Mouse (Mus musculus) ES-Bruce4 (cell line): ENCODE measurements around the gene Gngt1. TPM values are rescaled to one million over a fixed set of nuclear protein-coding genes. Genes with fewer than 3 reads are reported as not detected.

Experiments
- H3K27ac ChIP-seq: 2 replicates; pipeline ENCODE4 v1.5.1; 2012; ENCODE audit warnings: low read length, inconsistent platforms; ENCODE audit not compliant: insufficient read depth
- H3K27me3 ChIP-seq: 2 replicates; pipeline ENCODE4 v1.6.1; 2012; ENCODE audit warnings: mild to moderate bottlenecking, low read length, inconsistent platforms; ENCODE audit not compliant: control insufficient read depth, poor library complexity, insufficient read depth, severe bottlenecking
- H3K36me3 ChIP-seq: 2 replicates; pipeline ENCODE4 v1.6.1; 2012; ENCODE audit warnings: inconsistent platforms, mild to moderate bottlenecking, low read length, moderate library complexity; ENCODE audit not compliant: control insufficient read depth, poor library complexity, insufficient read depth, severe bottlenecking
- H3K4me1 ChIP-seq: one replicate; pipeline ENCODE4 v1.8.1; 2011; ENCODE audit warnings: low read length; ENCODE audit not compliant: control insufficient read depth, insufficient read depth
- H3K4me3 ChIP-seq: 2 replicates; pipeline ENCODE4 v1.5.1; 2011; ENCODE audit warnings: low read depth, mild to moderate bottlenecking, low read length
- H3K9ac ChIP-seq: 2 replicates; pipeline ENCODE4 v1.6.1; 2012; ENCODE audit warnings: low read depth, mild to moderate bottlenecking, inconsistent platforms; ENCODE audit not compliant: poor library complexity, severe bottlenecking
- H3K9me3 ChIP-seq: replicated peaks from 2 replicates; pipeline ENCODE4 v1.6.1; 2012; ENCODE audit warnings: mild to moderate bottlenecking, low read length, inconsistent platforms; ENCODE audit not compliant: control insufficient read depth, poor library complexity, insufficient read depth, severe bottlenecking
- CTCF ChIP-seq: IDR thresholded peaks from one replicate; pipeline ENCODE4 v1.8.1; 2011; ENCODE audit warnings: low read depth, low read length
- EP300 ChIP-seq: IDR thresholded peaks from 2 replicates; pipeline ENCODE4 v1.6.1; 2011; ENCODE audit warnings: low read depth, low read length; ENCODE audit not compliant: insufficient read depth
- POLR2A ChIP-seq: IDR thresholded peaks from one replicate; pipeline ENCODE4 v1.8.1; 2011; ENCODE audit warnings: low read length; ENCODE audit not compliant: insufficient read depth
- polyA plus RNA-seq: library from polyadenylated mRNA; stranded (reverse); fragments of >200 nt; gene quantifications from 2 replicates; pipeline ENCODE4 v1.2.4, GENCODE M21; 2011; ENCODE audit warnings: low read depth; ENCODE audit not compliant: missing spikeins, insufficient read depth, insufficient read length

Gene Gngt1
- 0.57 and 0.76 TPM in 2 replicates for polyA plus RNA-seq

GRCm38 (mm10) chr6:3993492-3993891 lies at the start of gene Gngt1:
Gene Gngt1, plus strand, starts transcription at chr6:3993792.
- Histone ChIP-seq H3K9ac (no peak within 1 kb of the TSS), H3K27ac (no peak within 1 kb of the TSS), H3K36me3 (no peaks in the 10 kb centered on the region), H3K27me3 (no peaks in the 10 kb centered on the region), H3K4me3 (no peak within 1 kb of the TSS), H3K4me1 (no peaks in the 10 kb centered on the region), H3K9me3 (no peaks in the 10 kb centered on the region)
- TF ChIP-seq CTCF, result no peak
- TF ChIP-seq POLR2A, result no peak
- TF ChIP-seq EP300, result no peak

GRCm38 (mm10) chr6:3954969-3955368 lies 38.6 kb upstream of the Gngt1 start:
- TF ChIP-seq CTCF (no peak), EP300 (no peak), POLR2A (no peak)
- Histone ChIP-seq H3K27me3 (no peaks in the 10 kb centered on the region), H3K4me1 (no peaks in the 10 kb centered on the region)

DNA sequence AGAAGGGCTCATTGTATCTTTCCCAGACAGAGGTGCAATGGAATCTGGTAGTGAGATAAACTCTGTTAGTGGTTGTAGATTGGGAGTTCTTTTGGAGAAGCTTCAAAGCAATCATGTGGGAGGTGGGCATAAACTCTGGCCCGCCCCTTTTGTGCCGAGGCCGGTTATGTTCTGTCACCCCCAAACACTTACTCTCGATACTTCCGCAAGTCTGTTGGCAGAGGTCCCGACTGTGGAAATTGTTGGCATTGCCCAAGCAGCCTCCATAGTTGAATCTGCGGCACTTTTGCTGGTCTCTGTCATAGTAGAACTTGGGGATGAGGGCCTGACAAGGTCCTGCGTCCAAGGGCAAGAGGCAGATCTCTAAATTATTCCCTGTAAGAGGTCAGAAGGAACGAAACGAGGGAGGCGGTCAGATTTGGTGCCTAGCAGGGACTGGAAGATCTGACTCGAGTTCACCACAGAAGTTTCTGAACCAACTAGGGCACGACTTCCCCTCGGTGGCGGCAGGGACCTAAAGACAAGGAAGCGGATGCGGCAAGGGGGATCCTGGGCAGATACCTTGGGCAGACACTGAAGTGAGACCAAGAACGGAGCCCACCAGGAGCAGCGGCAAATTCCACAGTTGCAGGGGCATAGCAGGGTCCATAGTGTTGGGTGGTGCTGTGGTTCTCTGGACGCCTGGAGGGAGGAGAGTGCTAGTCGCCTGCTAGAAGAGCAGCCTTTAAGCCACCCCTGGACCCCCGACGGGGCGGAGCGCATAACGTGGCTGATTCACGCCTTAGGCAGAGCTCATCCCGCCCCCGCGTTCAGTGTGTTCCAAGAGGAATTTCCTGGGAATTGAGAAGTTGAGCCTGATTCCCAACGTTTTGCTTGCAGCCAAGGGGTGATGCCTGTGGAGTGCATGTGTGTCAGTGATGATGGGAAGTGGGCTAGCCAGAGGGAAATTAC lies 25.6 kb upstream of the Gngt1 start:
- Histone ChIP-seq H3K4me3 (peak overlapping the region; percentile 14), H3K9ac (no peak overlapping the region)
- no peak for TF ChIP-seq EP300
- no peak for TF ChIP-seq POLR2A
- no peak for TF ChIP-seq CTCF

More at GRCm38 (mm10) chr6:3954969-3955368, 38.6 kb upstream of the Gngt1 start:
- no peaks in the 10 kb centered on the region for H3K9me3 ChIP-seq
- H3K36me3 ChIP-seq, result no peaks in the 10 kb centered on the region
- H3K4me3 ChIP-seq, result no peak overlapping the region
- no peak overlapping the region for H3K27ac ChIP-seq
- no peak overlapping the region for H3K9ac ChIP-seq

GRCm38 (mm10) chr6:3973679-3974078 lies 19.9 kb upstream of the Gngt1 start:
- H3K9me3 ChIP-seq, result no peaks in the 10 kb centered on the region
- no peak overlapping the region for H3K27ac ChIP-seq
- H3K9ac ChIP-seq, result no peak overlapping the region
- H3K36me3 ChIP-seq, result no peaks in the 10 kb centered on the region
- no peaks in the 10 kb centered on the region for H3K27me3 ChIP-seq
- H3K4me1 ChIP-seq, result no peaks in the 10 kb centered on the region
- TF ChIP-seq EP300 (no peak), POLR2A (no peak), CTCF (no peak)
- no peak overlapping the region for H3K4me3 ChIP-seq

More for the DNA sequence above, 25.6 kb upstream of the Gngt1 start:
- no peaks in the 10 kb centered on the region for H3K27me3 ChIP-seq
- H3K9me3 ChIP-seq, result no peaks in the 10 kb centered on the region
- no peaks in the 10 kb centered on the region for H3K4me1 ChIP-seq
- H3K36me3 ChIP-seq, result no peaks in the 10 kb centered on the region
- no peak overlapping the region for H3K27ac ChIP-seq

DNA sequence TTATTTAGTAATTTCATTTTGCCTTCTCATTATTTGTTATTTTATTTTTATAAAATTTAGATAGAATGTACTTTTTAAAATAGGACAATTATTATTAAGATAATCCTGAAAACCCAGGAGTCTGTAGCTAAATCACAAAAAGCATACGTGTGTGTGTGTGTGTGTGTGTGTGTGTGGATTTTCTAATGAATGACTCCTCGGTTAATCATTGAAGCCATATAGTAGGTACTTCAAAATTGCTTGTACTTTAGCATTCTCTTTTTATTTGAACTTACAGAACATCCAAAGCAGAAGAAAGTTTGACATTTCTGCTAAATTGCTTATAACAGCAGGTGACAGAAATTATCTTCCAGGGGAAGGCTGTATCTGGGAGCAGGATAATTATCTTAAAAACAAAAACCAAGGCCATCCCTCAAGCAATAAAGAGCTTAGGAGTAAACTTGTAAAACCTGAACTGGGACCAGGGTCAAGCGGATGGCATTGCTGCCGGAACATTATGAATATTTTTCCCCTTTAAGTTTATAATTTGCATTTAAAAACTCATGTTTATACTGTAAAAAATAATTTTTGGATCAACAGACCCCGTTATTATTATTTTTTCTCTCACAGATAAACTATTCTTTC lies 10.8 kb upstream of the Gngt1 start:
- no peaks in the 10 kb centered on the region for H3K36me3 ChIP-seq
- TF ChIP-seq CTCF (no peak), EP300 (no peak), POLR2A (no peak)
- H3K4me1 ChIP-seq, result no peaks in the 10 kb centered on the region
- H3K9me3 ChIP-seq, result no peaks in the 10 kb centered on the region
- no peaks in the 10 kb centered on the region for H3K27me3 ChIP-seq
- H3K4me3 ChIP-seq, result no peak overlapping the region
- no peak overlapping the region for H3K27ac ChIP-seq
- no peak overlapping the region for H3K9ac ChIP-seq

DNA sequence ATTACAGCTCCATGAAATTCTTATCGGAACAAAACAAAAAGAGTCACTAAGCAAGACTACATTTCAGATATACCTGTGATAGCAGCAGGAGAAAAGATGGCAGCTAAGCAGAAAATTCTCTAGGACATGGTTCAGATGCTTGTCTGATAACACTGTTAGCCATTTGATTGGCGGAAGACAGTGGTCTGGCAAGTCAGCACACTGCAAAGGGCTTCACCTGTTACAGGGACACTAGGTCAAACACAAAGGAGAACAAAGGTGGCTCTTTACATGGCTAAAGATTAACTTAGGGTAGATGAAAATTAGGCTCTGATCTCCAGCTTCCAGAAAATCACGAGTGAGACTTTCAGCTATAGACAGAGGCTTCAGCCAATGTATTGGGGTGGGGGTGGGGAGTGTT lies 4.8 kb upstream of the Gngt1 start, which contains the start of gene Tfpi2:
Gene Tfpi2 (minus strand): TSS at position 170 of the 400 bp plus-strand sequence.
- no peaks in the 10 kb centered on the region for H3K36me3 ChIP-seq
- no peak within 1 kb of the TSS for H3K4me3 ChIP-seq
- no peaks in the 10 kb centered on the region for H3K27me3 ChIP-seq
- no peaks in the 10 kb centered on the region for H3K4me1 ChIP-seq
- TF ChIP-seq EP300, result no peak
- TF ChIP-seq POLR2A, result no peak
- TF ChIP-seq CTCF, result no peak
- no peak within 1 kb of the TSS for H3K9ac ChIP-seq
- H3K27ac ChIP-seq, result no peak within 1 kb of the TSS
- H3K9me3 ChIP-seq, result no peaks in the 10 kb centered on the region
